Mouse (Mus musculus): ENCODE data around the gene Phactr3.
"Not testable (repeated sequence)": the region's sequence is repeated elsewhere in the genome, so short reads cannot be mapped to it uniquely, and the experiment has no call there.

Phactr3 gene

GRCm38 (mm10) chr2:178337878-178338277, 219.1 kb downstream of the Phactr3 start:
- peak in 1 of 2 experiments; percentile 56 for DNase-seq

DNA sequence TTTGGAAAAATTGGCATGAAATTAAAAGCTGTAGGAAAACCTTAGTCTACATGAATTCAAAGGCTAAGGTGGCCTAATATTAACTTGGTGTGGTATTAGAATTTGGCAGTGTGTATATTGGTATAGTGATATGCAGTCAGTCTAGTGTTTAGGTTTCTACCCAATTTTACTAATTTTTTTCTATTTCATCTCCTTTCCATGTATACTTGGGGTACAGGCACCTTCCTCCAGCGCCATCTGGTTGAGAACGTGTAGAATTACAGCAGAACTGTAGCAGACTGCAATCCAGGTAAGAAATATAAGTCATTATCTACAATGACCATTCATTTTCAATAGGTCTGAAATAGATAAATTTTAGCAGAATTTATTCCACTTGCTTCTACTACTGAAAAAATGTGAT, 220.3 kb downstream of the Phactr3 start:
- peak; percentile 48 to 57 for DNase-seq

- not testable (repeated sequence) for DNase-seq
These were observed 223.3 kb downstream of the Phactr3 start for GRCm38 (mm10) chr2:178342105-178342504.

- DNase-seq = no peak
These were observed 223.8 kb downstream of the Phactr3 start for GRCm38 (mm10) chr2:178342597-178342996.

Measured in cerebellum, postnatal 10 days (tissue).